Mouse (Mus musculus) lung, embryonic 16.5 days (tissue): Measurements from ENCODE around the gene Rab29. TPM values are rescaled to one million over a fixed set of nuclear protein-coding genes. Genes with fewer than 3 reads are reported as not detected.

ENCODE experiments used
- ATAC-seq: fragments of 200-750 bp; cut with Nextera tagmentation; 2 replicates; pipeline ENCODE4 v1.8.0; 2017; ENCODE audit warnings: low read depth, mild to moderate bottlenecking, moderate library complexity
- H3K27ac ChIP-seq: fragments of 300-500 bp; sonication (generic); 2 replicates; pipeline ENCODE4 v1.5.1; 2014; ENCODE audit warnings: mild to moderate bottlenecking, control low read depth, low read length
- H3K27me3 ChIP-seq: fragments of 300-500 bp; sonication (generic); 2 replicates; pipeline ENCODE4 v1.6.1; 2014; ENCODE audit warnings: low read depth, low read length, mixed read lengths; ENCODE audit not compliant: control insufficient read depth, insufficient read depth
- H3K36me3 ChIP-seq: fragments of 300-500 bp; sonication (generic); 2 replicates; pipeline ENCODE4 v1.6.1; 2014; ENCODE audit warnings: low read length; ENCODE audit not compliant: control insufficient read depth, insufficient read depth
- H3K4me1 ChIP-seq: fragments of 300-500 bp; sonication (generic); replicated peaks from 2 replicates; pipeline ENCODE4 v1.6.1; 2014; ENCODE audit warnings: low read length, mixed read lengths; ENCODE audit not compliant: control insufficient read depth, insufficient read depth
- H3K4me2 ChIP-seq: fragments of 300-500 bp; sonication (generic); 2 replicates; pipeline ENCODE4 v1.6.1; 2014; ENCODE audit warnings: low read depth, low read length, control low read depth
- H3K4me3 ChIP-seq: fragments of 300-500 bp; sonication (generic); 2 replicates; pipeline ENCODE4 v1.5.1; 2014; ENCODE audit warnings: mild to moderate bottlenecking, low read length, control low read depth
- H3K9ac ChIP-seq: fragments of 300-500 bp; sonication (generic); 2 replicates; pipeline ENCODE4 v1.6.1; 2014; ENCODE audit warnings: low read length, control low read depth
- H3K9me3 ChIP-seq: fragments of 300-500 bp; sonication (generic); 2 replicates; pipeline ENCODE4 v1.6.1; 2016; ENCODE audit warnings: low read length; ENCODE audit not compliant: control insufficient read depth
- WGBS: fragments of 180-500 bp; shearing (Covaris S2); extraction: QIAGEN DNeasy Blood & Tissue Kit; methylation state at CpG from one replicate; pipeline ENCODE4 v1.1.7; 2014; 5-methylcytosine and 5-hydroxymethylcytosine counted together
- polyA plus RNA-seq: library from polyadenylated mRNA; unstranded; fragments of >200 nt; fragmentation: Nextera tagmentation; extraction: Ambion mirVana; gene quantifications from 2 replicates; pipeline ENCODE4 v1.2.1, GENCODE M21; 2015

The Rab29 gene
- polyA plus RNA-seq, 1 experiment from 2014 or later = 24.0 TPM

DNA sequence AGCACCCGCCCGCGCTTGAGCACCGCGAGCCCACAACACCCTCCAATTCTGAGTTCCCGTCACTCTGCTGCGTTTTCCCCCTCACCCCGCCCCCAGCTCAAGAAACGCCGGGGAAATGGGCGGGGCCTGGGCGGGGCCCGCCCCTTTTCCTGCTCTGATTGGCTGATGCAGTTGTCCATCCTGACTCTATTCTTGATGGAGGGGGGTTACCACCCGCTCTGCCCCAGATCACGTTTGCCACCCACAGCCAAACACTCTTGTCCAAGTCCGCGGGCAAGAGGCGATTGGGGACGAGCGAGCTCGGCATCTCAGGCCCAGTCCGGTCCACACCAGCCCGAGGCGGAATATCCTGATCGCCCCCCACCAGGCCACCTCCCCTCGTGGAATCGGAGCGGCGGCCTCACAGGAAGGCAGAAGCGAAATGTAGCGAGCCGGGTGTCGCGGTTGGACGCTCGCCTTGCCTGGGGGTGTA is 39.2 kb upstream of the Rab29 start:
- peak overlapping the region; percentile 79 for H3K27ac ChIP-seq
- ATAC-seq = peak; percentile 98
- H3K27me3 ChIP-seq = no peaks in the 10 kb centered on the region
- no peaks in the 10 kb centered on the region for H3K9me3 ChIP-seq
- H3K9ac ChIP-seq = peak overlapping the region; percentile 85
- peak overlapping the region; percentile 76 for H3K4me3 ChIP-seq
- under 1% methylated on average over 29 of the region's 36 CpGs for WGBS
- no peaks in the 10 kb centered on the region for H3K36me3 ChIP-seq
- H3K4me2 ChIP-seq = peak overlapping the region; percentile 93
- peaks cover 10% of the 10 kb centered on the region; the same call in 1 of the 2 replicates for H3K4me1 ChIP-seq

DNA sequence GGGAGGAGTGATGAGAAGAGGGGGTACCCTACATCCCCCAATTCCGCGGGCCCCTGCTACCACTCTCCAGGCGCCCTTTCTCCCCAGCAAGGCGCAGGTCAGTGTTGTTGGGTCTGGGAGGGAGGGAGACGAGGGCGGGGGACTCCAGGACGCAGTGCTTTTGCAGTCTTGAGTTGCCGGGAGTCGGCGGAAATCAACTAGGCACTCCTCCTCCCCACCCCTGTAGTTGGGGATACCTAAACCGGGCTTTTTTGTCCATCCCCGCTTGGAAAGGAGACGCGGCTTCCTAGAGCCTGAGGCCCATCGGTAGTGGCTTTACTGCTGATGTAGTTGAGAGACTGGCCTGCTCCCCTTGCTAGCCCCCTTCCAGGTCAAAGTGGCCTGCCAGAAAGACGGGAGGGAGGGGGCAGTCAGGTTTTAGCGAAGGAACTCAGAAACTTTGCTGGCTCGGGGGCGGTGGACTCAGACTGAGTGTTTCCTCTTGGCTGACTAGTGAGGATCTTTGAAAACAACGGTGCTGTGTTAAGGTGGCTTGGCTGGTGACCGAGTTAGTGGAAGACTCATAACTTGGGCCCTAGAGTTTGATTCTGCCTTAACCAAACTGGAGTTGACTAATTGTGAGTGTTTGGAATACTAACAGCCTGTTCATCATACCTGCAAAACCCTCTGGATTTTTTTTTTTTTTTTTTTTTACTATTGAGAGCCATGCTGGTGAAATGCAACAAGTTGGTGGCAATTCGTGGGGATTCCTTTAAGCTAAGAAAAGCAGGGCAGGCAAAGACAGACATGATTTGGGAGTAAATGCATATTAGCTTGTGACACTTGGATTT is 38.5 kb upstream of the Rab29 start:
- Histone ChIP-seq H3K9ac (peak overlapping the region; percentile 85), H3K27me3 (no peaks in the 10 kb centered on the region), H3K9me3 (no peaks in the 10 kb centered on the region), H3K4me2 (peak overlapping the region; percentile 93), H3K36me3 (no peaks in the 10 kb centered on the region), H3K4me3 (peak overlapping the region; percentile 76), H3K4me1 (peaks cover 10% of the 10 kb centered on the region; the same call in 1 of the 2 replicates), H3K27ac (peak overlapping the region; percentile 79)
- peak; percentile 65 for ATAC-seq
- 1% methylated on average over 18 of the region's 22 CpGs for WGBS

DNA sequence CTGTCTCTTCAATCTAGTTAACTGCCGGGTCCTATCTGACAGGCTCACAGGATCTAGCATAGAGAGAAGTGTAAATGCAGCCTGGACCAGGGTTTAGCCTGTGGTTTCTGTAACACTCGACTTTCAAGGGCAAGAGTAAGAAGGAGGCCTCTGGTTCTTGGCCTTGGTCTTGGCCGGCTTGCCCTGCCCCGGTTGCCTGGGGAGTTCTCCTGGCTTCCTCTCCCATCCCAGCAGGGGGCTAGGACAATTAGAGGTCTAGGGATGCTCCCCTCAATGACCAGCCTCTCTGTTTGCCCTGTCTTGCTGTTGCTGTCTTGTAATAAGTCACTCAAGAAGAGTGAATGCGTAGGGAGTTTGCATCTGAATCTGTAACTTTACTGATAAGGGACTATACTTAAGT is 37.7 kb upstream of the Rab29 start:
- H3K4me2 ChIP-seq = peak overlapping the region; percentile 93
- no peaks in the 10 kb centered on the region for H3K27me3 ChIP-seq
- H3K4me3 ChIP-seq = peak overlapping the region; percentile 76
- H3K27ac ChIP-seq = no peak overlapping the region
- peaks cover 10% of the 10 kb centered on the region; the same call in 1 of the 2 replicates for H3K4me1 ChIP-seq
- no peaks in the 10 kb centered on the region for H3K36me3 ChIP-seq
- H3K9me3 ChIP-seq = no peaks in the 10 kb centered on the region
- H3K9ac ChIP-seq = peak overlapping the region; percentile 85; the same call in 1 of the 2 replicates
- ATAC-seq = no peak
- 38% methylated on average over 5 of the region's 5 CpGs for WGBS

DNA sequence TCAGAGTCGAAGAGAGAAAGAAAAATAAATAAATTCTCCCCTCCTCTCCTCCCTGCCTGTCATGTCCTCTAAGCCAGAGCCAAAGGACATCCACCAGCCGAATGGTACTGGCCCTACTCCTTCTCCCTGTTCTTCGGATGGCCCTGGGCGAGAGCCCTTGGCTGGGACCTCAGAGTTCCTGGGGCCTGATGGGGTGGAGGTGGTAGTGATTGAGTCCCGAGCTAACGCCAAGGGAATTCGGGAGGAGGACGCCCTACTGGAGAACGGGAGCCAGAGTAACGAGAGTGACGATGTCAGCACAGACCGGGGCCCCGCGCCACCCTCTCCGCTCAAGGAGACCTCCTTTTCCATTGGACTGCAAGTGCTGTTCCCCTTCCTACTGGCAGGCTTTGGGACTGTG is 36.5 kb upstream of the Rab29 start:
- H3K4me1 ChIP-seq = peaks cover 10% of the 10 kb centered on the region; the same call in 1 of the 2 replicates

DNA sequence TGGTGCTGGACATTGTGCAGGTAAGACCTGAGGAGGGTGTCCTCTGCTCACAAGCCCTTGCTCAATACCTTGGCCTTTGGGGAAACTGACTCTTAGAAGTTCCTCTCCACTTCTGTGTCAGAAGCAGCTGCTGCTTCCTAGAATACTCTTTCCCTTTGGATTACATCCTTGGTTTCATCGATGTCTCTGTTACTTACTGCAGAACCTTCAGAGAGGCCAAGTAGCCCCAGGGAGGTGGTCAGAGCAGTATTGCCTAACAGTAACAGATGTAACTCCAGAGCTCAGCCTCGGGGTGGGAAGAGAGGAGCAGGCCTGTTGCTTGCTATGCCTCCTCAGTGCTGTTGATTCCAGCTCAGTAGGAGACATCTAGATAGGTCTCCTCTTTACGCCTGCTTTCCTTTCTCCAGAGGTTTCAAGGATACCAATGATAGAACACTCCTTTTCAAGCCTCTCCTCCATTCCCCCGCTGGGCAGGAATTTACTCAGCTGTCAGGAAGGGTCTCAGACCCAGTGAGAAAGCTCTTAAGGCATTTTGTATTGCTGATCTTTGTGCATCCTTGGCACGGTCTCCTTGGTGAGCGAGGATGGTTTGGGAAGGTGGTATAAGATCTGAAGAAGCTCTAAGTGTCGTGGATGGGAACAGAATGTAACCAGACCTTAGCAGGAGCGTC is 35.9 kb upstream of the Rab29 start:
- no peak overlapping the region for H3K4me3 ChIP-seq
- H3K36me3 ChIP-seq = no peaks in the 10 kb centered on the region
- ATAC-seq = no peak
- WGBS = 77% methylated on average over 8 of the region's 8 CpGs
- H3K9ac ChIP-seq = no peak overlapping the region
- no peak overlapping the region for H3K27ac ChIP-seq
- H3K4me1 ChIP-seq = peaks cover 10% of the 10 kb centered on the region; the same call in 1 of the 2 replicates
- no peaks in the 10 kb centered on the region for H3K9me3 ChIP-seq
- no peaks in the 10 kb centered on the region for H3K27me3 ChIP-seq
- no peak overlapping the region for H3K4me2 ChIP-seq

More for the DNA sequence above, 36.5 kb upstream of the Rab29 start:
- Histone ChIP-seq H3K9me3 (no peaks in the 10 kb centered on the region), H3K36me3 (no peaks in the 10 kb centered on the region), H3K4me2 (no peak overlapping the region), H3K9ac (no peak overlapping the region), H3K27ac (no peak overlapping the region), H3K27me3 (no peaks in the 10 kb centered on the region), H3K4me3 (no peak overlapping the region)
- 78% methylated on average over 15 of the region's 15 CpGs for WGBS
- ATAC-seq = no peak

DNA sequence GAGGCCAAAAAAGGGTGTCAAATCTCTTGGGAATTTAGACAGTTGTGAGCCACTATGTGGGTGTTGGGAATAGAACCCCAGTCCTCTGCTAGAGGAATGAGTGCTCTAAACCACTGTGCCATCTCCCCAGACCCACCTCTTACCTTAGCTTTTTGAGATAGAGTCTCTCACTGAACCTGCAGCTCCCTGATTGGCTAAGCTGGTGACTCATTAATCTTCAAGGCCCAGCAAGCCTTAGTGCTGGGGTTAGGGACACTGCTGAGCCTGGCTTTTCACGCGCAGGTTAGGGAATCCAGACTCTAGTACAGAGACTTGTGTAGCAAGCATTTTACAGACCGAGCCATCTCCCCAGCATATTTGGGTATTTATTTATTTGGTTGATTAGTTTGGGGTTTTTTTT is 30.0 kb upstream of the Rab29 start:
- ATAC-seq = no peak
- H3K27me3 ChIP-seq = no peaks in the 10 kb centered on the region
- 81% methylated on average over 3 of the region's 3 CpGs for WGBS
- H3K9me3 ChIP-seq = no peaks in the 10 kb centered on the region
- no peak overlapping the region for H3K9ac ChIP-seq
- H3K27ac ChIP-seq = no peak overlapping the region
- no peak overlapping the region for H3K4me3 ChIP-seq
- H3K36me3 ChIP-seq = peaks cover 2% of the 10 kb centered on the region; the same call in 1 of the 2 replicates
- H3K4me1 ChIP-seq = no peaks in the 10 kb centered on the region
- no peak overlapping the region for H3K4me2 ChIP-seq

DNA sequence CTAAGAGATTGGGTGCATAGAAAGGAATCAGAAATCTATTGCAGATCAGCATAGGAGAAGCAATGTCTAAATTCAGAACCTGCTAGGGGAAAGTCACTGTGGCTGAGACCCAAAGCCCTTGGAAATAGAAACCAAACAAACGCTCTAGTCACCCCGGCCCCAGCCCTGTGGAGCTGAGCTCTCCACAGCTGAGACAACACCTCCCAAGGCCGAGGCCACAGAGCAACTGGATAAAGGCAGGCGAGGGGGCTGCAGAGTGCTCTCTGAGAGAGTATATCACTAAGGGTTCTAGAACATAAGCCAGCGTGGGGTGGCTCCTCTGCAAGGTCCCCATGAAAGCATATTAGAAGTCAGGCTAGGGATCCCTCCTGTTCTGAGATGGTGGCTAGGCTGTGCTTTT is 28.5 kb upstream of the Rab29 start:
- peaks cover 5% of the 10 kb centered on the region; the same call in 1 of the 2 replicates for H3K36me3 ChIP-seq
- 53% methylated on average over 5 of the region's 5 CpGs for whole genome bisulfite sequencing

DNA sequence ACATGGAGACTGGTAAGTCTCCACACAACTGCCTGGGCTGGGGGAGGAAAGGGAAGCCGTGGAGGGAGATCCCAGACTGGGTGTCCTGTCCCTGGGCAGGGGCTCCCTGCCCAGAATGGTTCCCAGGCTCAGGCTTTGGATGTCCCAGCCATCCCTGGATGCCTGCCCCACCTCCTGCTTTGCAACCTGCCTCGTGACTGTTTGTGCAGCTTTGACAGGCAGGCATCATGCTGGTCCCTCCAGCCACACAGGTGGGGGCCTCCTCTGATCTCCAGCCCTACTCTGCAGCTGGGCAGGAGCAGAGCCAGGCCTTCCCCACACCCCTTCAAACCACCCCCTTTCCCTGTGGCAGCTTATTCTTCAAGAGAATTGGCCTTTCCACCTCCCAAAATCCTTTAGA is 27.7 kb upstream of the Rab29 start:
- Histone ChIP-seq H3K4me1 (no peaks in the 10 kb centered on the region), H3K27me3 (no peaks in the 10 kb centered on the region), H3K9me3 (no peaks in the 10 kb centered on the region), H3K27ac (no peak overlapping the region), H3K4me2 (no peak overlapping the region), H3K36me3 (peaks cover 8% of the 10 kb centered on the region), H3K9ac (no peak overlapping the region), H3K4me3 (no peak overlapping the region)
- 53% methylated on average over 2 of the region's 2 CpGs for WGBS
- ATAC-seq = no peak

More for the DNA sequence above, 28.5 kb upstream of the Rab29 start:
- H3K4me2 ChIP-seq = no peak overlapping the region
- no peaks in the 10 kb centered on the region for H3K27me3 ChIP-seq
- H3K4me3 ChIP-seq = no peak overlapping the region
- no peak overlapping the region for H3K27ac ChIP-seq
- ATAC-seq = no peak
- H3K9me3 ChIP-seq = no peaks in the 10 kb centered on the region
- H3K4me1 ChIP-seq = no peaks in the 10 kb centered on the region
- no peak overlapping the region for H3K9ac ChIP-seq

DNA sequence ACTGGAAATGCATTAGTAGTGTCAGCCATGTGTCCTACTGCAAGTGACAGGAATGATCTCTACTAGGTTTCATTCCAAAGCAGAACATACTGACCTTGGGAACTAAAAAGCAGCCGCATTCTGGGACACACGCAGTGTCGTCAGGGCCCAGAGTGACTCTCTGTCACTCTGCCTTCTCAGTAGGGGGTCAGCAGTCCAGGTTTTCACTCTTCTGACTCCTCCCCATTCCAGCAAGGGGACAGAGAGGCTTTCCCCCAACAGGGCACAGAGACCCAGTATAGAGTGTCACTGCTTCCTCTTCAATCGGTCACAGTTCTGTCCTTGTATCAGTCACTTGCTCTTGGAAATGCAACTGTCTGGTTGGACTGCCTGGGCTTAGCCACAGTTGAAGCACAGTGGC is 24.8 kb upstream of the Rab29 start:
- Histone ChIP-seq H3K4me2 (no peak overlapping the region), H3K27ac (no peak overlapping the region), H3K36me3 (peaks cover 17% of the 10 kb centered on the region), H3K4me1 (no peaks in the 10 kb centered on the region), H3K27me3 (no peaks in the 10 kb centered on the region), H3K9ac (no peak overlapping the region), H3K4me3 (no peak overlapping the region), H3K9me3 (no peaks in the 10 kb centered on the region)
- 84% methylated on average over 4 of the region's 4 CpGs for WGBS
- no peak for ATAC-seq
